Mouse (Mus musculus) urinary bladder, postnatal 10 days (tissue): ENCODE measurements around the gene Fxr1.
A peak's percentile ranks its signal among the peaks of the same experiment; 100 is the strongest.
"Not testable (repeated sequence)": the region's sequence is repeated elsewhere in the genome, so short reads cannot be mapped to it uniquely, and the experiment has no call there.

Experiments
- DNase-seq: peaks from one replicate; pipeline ENCODE4 v3.0.0; 2022; ENCODE audit warnings: low spot score

The Fxr1 gene

GRCm38 (mm10) chr3:34019540-34020381, at the start of gene Fxr1:
Gene Fxr1 (plus strand): TSS chr3:34019943.
- peak; percentile 50 for DNase-seq

GRCm38 (mm10) chr3:33979395-33979794, 40.3 kb upstream of the Fxr1 start:
- DNase-seq: no peak

DNA sequence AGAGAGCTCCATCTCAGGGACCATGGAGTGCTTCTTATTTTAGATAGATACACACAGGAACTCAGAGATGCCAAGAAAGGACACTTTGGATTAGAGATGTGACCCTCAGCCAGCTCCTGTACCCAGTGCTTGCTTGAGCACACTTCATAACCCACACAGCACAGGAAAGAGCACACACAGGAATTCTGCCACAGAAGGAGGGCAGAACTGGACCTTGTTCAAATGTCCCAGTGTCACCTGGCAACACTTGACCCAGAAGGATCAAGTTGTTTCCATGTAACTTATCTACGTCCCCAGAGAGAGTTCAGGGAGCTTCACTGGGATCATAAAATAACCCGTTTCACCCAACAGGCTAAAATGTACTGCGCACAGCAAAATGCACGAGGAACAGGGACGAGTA, 37.0 kb upstream of the Fxr1 start:
- DNase-seq: no peak

GRCm38 (mm10) chr3:33989302-33989701, 30.4 kb upstream of the Fxr1 start:
- DNase-seq: no peak

DNA sequence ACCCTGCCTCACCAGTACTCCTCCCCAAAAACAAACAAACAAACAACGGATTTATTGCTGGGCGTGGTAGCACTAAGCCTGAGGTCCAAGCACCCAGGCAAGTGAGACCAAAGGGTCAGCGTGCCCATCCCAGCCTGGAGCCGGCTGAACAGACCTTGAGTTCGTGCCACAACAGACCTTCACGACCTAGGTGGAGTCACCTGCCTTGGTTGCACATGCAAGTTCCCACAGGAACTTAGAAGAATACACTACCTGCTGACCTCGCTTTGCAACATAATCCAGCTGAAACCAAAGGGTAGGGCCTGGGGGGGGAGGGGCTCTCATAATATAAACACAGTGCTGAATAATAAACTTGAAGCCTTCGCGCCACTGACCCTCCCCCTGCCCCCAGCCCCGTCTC, 29.3 kb upstream of the Fxr1 start:
- no peak for DNase-seq

- DNase-seq: no peak
Measured at GRCm38 (mm10) chr3:33990921-33991320, 28.8 kb upstream of the Fxr1 start.

DNA sequence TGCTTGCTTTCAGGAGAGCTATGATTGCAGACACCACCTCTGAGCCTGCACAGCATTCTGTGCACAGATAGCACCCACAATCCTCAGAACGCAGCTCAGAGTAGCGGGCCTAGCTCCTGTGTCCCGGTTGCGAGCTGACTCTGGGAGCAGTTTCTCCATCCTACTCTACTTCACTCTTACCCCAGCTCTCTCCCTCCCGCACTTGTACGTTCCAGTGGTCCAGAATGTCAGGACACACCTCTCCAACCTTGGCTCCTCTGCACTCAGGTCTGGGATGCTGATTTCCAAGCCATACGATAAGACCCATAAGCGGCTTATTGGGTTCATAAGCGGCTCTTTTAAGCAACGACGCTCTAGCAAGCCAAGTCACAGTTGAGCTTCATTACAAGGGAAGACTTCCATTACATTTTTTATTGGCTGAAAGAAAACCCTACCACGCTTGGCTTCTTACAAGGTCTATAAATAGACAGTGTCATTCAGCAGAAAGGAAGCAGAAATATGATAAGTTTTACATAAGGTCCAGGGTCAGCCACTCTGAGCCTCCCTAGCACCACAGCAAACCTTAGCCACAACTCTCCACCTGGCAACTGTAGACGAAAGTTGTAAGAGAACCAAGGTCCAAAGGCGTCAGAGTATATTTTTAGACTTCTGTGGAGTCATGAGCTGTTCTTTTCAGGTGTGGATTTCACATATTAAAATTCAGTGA, 26.2 kb upstream of the Fxr1 start:
- DNase-seq: no peak

- no peak for DNase-seq
Measured at GRCm38 (mm10) chr3:33994127-33994488, 25.6 kb upstream of the Fxr1 start.

DNA sequence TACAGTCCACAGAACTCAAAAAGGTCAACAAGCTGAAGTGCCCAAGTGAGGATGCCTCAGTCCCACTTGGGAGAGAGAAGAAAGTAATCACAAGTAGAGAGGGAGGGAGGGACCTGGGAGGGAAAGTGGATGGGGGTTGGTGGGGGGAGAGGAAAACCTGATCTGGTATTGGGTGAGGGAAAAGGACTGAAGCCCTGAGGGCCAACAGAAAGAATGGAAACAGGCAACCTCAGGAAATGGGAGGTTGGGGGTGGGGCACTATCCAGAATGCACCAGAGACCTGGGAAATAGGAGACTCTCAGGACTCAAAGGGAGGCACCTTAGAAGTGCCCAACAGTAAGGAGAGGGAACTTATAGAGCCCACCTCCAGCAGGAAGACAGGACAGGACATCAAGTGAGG, 18.1 kb upstream of the Fxr1 start:
- not testable (repeated sequence) for DNase-seq

- DNase-seq: no peak
Measured at GRCm38 (mm10) chr3:34003860-34004259, 15.9 kb upstream of the Fxr1 start.

DNA sequence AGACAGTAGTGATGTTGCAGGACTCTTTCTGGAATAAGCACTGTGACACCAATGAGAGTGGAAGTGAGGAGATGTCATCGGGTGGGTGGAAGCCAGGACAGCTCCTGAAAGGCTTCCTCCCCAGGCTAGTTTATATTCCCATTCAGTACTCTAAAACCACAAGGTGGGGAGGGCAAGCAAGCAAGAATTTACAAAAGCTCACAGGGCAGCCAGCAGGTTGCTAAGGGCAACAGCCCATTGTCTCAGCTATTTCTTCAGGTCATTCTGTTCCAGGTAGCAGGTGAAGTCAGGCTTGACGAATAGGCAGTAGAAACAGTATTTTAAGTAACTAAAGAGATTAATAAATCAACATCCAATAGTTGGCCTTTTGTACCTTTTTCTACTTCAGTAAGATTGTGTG, 13.4 kb upstream of the Fxr1 start:
- no peak for DNase-seq

DNA sequence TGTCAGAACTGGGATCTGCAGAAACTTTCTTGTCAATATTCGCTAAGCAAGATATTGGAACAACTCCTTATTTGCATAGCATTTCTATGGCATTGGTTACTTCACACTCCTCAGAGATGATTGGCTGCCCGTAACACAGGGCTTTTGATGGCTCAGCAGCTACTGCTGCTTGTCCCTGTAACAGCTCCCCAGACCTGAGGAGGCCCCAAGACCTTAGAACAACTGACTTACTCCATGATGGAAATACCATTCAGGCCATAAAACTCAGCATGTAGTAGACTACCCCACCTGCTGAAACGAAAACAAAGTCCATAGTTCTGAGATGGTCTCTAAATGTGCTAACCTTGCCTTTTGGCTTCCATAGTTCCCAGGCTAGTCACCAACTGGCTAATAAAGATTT, 12.9 kb upstream of the Fxr1 start:
- DNase-seq: no peak

DNA sequence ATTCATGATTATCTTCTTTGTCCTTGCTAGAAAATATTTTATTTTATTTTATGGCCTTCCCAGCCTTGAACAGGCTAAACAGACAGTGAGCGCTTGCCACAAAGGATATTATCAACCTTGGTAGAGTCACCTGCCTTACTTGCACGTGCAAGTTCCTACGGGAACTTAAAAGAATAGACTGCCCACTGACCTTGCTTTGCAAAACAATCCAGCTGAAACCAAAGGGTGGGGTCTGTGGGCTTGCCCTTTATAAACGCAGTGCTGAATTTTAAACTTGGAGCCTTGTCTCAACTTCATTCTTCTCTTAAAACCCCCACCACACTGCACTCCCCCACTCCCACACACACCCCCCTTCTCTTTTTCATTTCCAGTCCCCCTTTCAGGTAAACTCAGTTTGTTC, 12.1 kb upstream of the Fxr1 start:
- DNase-seq: no peak

DNA sequence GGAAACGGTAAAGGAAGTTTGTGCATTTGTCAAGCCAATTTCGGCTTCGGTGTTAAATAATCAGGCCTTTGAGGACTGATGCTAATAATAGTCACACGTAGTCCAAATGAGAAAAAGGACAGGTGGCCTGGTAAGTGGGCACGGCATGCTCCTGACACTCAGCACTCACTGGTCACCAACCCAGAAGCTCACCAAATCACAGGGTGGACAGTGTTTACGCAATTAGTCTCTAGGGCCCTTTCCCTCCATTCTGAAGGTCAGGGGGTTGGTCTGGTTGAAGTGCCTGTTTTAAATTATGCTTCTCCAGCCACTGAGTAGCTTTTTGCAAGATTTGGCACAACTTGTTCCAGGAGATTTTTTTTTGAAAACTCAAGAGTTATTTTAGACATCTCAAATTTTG, 11.6 kb upstream of the Fxr1 start:
- no peak for DNase-seq

- DNase-seq: no peak
Measured at GRCm38 (mm10) chr3:34020382-34021258, 877 bp downstream of the Fxr1 start.

GRCm38 (mm10) chr3:34021259-34021828, 1.6 kb downstream of the Fxr1 start:
- no peak for DNase-seq

DNA sequence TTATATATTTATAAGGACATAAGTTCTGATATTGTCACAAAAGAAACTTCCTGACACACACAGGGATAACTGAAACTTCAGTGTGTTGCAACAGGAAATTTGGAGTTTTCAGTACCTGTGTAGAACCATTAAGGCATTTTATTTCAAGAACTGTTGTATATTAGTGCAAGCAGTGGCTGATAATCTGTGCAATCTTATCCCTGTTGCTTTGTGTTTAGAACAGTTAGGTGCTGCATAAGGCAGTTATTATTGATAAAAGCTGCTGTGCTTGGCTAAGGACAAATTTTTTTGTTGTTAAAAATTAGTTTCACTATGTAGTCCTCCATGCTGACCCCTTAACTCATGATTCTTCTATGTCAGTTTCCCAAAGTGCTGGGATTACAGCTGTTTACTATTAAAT, 9.2 kb downstream of the Fxr1 start:
- no peak for DNase-seq

DNA sequence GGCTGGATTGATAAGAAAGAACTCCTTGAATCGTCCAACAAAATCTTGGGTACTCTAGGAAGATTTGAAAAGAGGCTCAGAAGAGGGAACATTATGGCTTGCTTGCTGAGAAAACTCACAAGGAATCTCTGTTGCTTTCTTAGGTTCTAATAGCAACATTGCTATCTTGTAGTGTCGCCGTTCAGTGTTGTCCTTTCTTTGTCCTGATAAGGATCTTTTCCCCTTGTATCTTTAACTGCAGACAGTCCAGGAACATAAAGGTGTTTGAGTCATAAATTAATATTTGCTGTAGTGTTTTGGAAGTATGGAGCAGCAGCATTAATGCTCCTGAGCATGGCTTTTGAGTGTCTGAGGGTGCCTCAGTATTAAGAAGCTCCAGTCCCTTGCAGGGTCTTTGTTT, 10.9 kb downstream of the Fxr1 start:
- no peak for DNase-seq

- DNase-seq: no peak
Measured at GRCm38 (mm10) chr3:34033720-34034364, 14.1 kb downstream of the Fxr1 start.

DNA sequence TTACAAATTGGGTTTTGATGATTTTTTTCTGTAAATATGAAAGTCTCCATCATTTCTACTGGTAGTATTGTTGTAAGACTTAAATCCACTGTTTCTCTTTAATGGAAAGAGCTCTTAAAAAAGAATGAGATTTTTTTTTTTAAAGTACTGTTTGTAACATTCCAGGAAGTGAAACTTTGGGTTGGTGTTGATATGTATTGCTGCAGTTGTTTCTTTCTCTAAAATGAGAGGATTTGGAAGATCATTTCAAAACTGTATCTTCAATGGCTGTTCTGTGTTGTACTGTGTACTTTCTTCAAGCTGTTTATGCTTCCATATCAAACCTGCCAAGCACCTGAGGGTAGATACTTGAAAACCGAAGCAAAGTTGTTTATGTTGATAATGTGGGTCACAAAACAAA, 15.1 kb downstream of the Fxr1 start:
- no peak for DNase-seq

DNA sequence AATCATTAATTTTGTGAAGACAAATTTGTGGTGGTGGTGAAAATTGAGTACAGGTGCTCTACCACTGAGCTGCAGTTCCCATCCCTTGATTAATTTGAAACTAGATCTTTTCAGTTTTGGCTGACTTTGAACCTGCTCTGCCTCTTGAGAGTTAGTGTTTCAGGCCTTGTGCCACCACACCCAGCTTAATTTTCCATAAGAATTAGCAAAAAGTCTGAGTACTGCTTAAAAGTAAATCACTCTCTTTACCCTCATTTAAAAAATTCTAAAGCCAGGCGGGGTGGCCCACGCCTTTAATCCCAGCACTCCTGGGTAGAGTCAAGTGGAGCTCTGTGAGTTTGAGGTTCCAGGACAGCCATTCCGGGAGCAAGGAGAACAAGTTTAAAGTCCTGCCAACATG, 16.0 kb downstream of the Fxr1 start:
- DNase-seq: no peak

DNA sequence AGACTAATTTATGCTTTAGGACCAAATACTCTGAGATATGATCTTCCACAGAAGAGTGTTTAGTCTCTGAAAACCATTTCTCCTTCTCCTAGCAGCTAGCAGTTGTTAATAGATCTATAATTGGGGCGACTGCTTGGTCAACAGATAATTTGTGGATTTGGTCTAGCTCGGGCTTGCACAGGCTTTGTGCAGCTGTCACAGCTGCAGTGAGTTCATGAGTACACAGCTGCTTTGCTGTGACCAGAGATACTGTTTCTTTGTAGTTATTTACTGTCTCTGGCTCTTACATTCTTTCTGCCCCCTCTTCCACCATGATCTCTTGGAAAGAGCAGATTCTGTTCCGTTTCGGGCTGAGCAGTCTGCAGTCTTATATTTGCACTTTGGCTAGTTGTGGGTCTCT, 22.2 kb downstream of the Fxr1 start:
- no peak for DNase-seq
